Comparison of ENCODE assay signal across 12 mouse cellular contexts in genomic region chr4:155582279-155582905, GRCm38 (mm10). TPM values are rescaled to one million over a fixed set of nuclear protein-coding genes. Genes with fewer than 3 reads are reported as not detected.
DNase-seq lines count a peak whose midpoint lies in the region; ATAC-seq and TF ChIP-seq lines count a peak whose summit lies in the region.
"Had no signal": no experiment of that assay in that cellular context is flagged by ENCODE, and none has a peak within 500 bp of the region (broad histone marks: within the 10 kb centered on the region; RNA-seq: fewer than 3 reads in every experiment).

No protein-coding gene starts in this region.

- H3K27ac ChIP-seq in intestine, embryonic 14.5 days (ENCODE audit: low read depth): no peak overlapping the region
- H3K27ac ChIP-seq in intestine, embryonic 15.5 days: no peak overlapping the region
- peak overlapping the region; percentile 49 for H3K27ac ChIP-seq in stomach, postnatal 0 days (replicated peaks)
- H3K27ac ChIP-seq in forebrain, embryonic 11.5 days (ENCODE audit: low read depth, low read length): no peak overlapping the region
- H3K27ac ChIP-seq in kidney, embryonic 14.5 days (ENCODE audit: low read depth, low read length): no peak overlapping the region
- H3K27ac ChIP-seq: embryonic facial prominence, embryonic 15.5 days; limb, embryonic 12.5 days had no signal

- H3K4me3 ChIP-seq in intestine, embryonic 14.5 days (ENCODE audit: low read depth, low read length): no peak overlapping the region
- no peak overlapping the region for H3K4me3 ChIP-seq in intestine, embryonic 15.5 days (replicated peaks)
- H3K4me3 ChIP-seq in stomach, postnatal 0 days (ENCODE audit: low read depth, low read length): no peak overlapping the region
- H3K4me3 ChIP-seq in forebrain, embryonic 11.5 days (ENCODE audit: low read depth, low read length): no peak overlapping the region
- no peak overlapping the region for H3K4me3 ChIP-seq in kidney, embryonic 14.5 days (ENCODE audit: low read length)
- H3K4me3 ChIP-seq: embryonic facial prominence, embryonic 15.5 days; limb, embryonic 12.5 days had no signal

- no peaks in the 10 kb centered on the region for H3K9me3 ChIP-seq in intestine, embryonic 14.5 days (ENCODE audit: control insufficient read depth, low read length)
- no peaks in the 10 kb centered on the region for H3K9me3 ChIP-seq in intestine, embryonic 15.5 days
- H3K9me3 ChIP-seq in stomach, postnatal 0 days (ENCODE audit: control insufficient read depth, low read length): no peaks in the 10 kb centered on the region
- no peaks in the 10 kb centered on the region for H3K9me3 ChIP-seq in forebrain, embryonic 11.5 days (ENCODE audit: control insufficient read depth, low read length)
- H3K9me3 ChIP-seq in kidney, embryonic 14.5 days (ENCODE audit: control insufficient read depth, low read length): no peaks in the 10 kb centered on the region
- H3K9me3 ChIP-seq: embryonic facial prominence, embryonic 15.5 days; limb, embryonic 12.5 days had no signal

- TF ChIP-seq CTCF in stomach, postnatal 0 days (IDR thresholded peaks at IDR 0.05; ENCODE audit: low read depth): peak; percentile 13; the same call in 1 of the 2 replicates

- H3K4me1 ChIP-seq in intestine, embryonic 14.5 days (replicated peaks; ENCODE audit: control insufficient read depth, insufficient read depth, low read length): no peaks in the 10 kb centered on the region
- H3K4me1 ChIP-seq in intestine, embryonic 15.5 days (replicated peaks): no peaks in the 10 kb centered on the region
- no peaks in the 10 kb centered on the region for H3K4me1 ChIP-seq in stomach, postnatal 0 days (replicated peaks; ENCODE audit: control insufficient read depth, insufficient read depth)
- H3K4me1 ChIP-seq in forebrain, embryonic 11.5 days (replicated peaks; ENCODE audit: control insufficient read depth, insufficient read depth, low read length): no peaks in the 10 kb centered on the region
- H3K4me1 ChIP-seq in kidney, embryonic 14.5 days (ENCODE audit: control insufficient read depth, insufficient read depth, low read length): no peaks in the 10 kb centered on the region
- H3K4me1 ChIP-seq: embryonic facial prominence, embryonic 15.5 days; limb, embryonic 12.5 days had no signal

- no peak overlapping the region for H3K4me2 ChIP-seq in intestine, embryonic 14.5 days (ENCODE audit: low read length)
- H3K4me2 ChIP-seq in intestine, embryonic 15.5 days (replicated peaks): no peak overlapping the region
- H3K4me2 ChIP-seq in stomach, postnatal 0 days (replicated peaks; ENCODE audit: low read depth): no peak overlapping the region
- no peak overlapping the region for H3K4me2 ChIP-seq in forebrain, embryonic 11.5 days (ENCODE audit: low read depth, low read length, severe bottlenecking)
- H3K4me2 ChIP-seq in kidney, embryonic 14.5 days (replicated peaks; ENCODE audit: low read depth, low read length): no peak overlapping the region
- H3K4me2 ChIP-seq: embryonic facial prominence, embryonic 15.5 days; limb, embryonic 12.5 days had no signal

- H3K36me3 ChIP-seq in intestine, embryonic 14.5 days (ENCODE audit: control insufficient read depth, insufficient read depth, low read length): peaks cover 67% of the 10 kb centered on the region
- peaks cover 19% of the 10 kb centered on the region for H3K36me3 ChIP-seq in intestine, embryonic 15.5 days
- peaks cover 29% of the 10 kb centered on the region; the same call in 1 of the 2 replicates for H3K36me3 ChIP-seq in stomach, postnatal 0 days (ENCODE audit: control insufficient read depth, insufficient read depth, low read length)
- peaks cover 5% of the 10 kb centered on the region for H3K36me3 ChIP-seq in forebrain, embryonic 11.5 days (ENCODE audit: control insufficient read depth, insufficient read depth, low read length)
- H3K36me3 ChIP-seq in kidney, embryonic 14.5 days (ENCODE audit: control insufficient read depth, insufficient read depth, low read length): peaks cover 75% of the 10 kb centered on the region

- intact Hi-C loops in left cerebral cortex, postnatal 14 days (cut with DNase I): loop anchor here (5.0 kb wide), 1 partner anchor 215 kb away; no protein-coding TSS in a partner anchor

- no peak for DNase-seq in intestine, embryonic 14.5 days (ENCODE audit: low spot score)
- DNase-seq in adrenal gland, postnatal 10 days: peak; percentile 55
- peak; percentile 73 for DNase-seq in large intestine, adult 2 months (ENCODE audit: low read depth, low spot score)
- DNase-seq in stomach, postnatal 0 days (ENCODE audit: low spot score): peak; percentile 83
- no peak for DNase-seq in forebrain, embryonic 11.5 days (ENCODE audit: low spot score)
- no peak for DNase-seq in left cerebral cortex, postnatal 14 days (ENCODE audit: low spot score in 2 of 2)
- DNase-seq: lung, postnatal 10 days; retina, postnatal 1 day had no signal

- 0 out of 2 replicates have a peak, but pooled peaks have one; percentile 30 for ATAC-seq in intestine, embryonic 14.5 days (replicated peaks; ENCODE audit: low FRiP score, low TSS enrichment, low read depth)
- no peak for ATAC-seq in intestine, embryonic 15.5 days
- peak; percentile 99 for ATAC-seq in stomach, postnatal 0 days (ENCODE audit: low FRiP score, low TSS enrichment)
- no peak for ATAC-seq in forebrain, embryonic 11.5 days (replicated peaks; ENCODE audit: low FRiP score)
- ATAC-seq in kidney, embryonic 14.5 days (ENCODE audit: low FRiP score, low TSS enrichment): no peak

- TF ChIP-seq EP300 in stomach, postnatal 0 days (optimal IDR thresholded peaks at IDR 0.05): no peak

- no peak overlapping the region for H3K9ac ChIP-seq in intestine, embryonic 14.5 days (ENCODE audit: low read length)
- no peak overlapping the region for H3K9ac ChIP-seq in intestine, embryonic 15.5 days
- no peak overlapping the region for H3K9ac ChIP-seq in stomach, postnatal 0 days (ENCODE audit: low read length)
- H3K9ac ChIP-seq in forebrain, embryonic 11.5 days (ENCODE audit: low read length): no peak overlapping the region
- no peak overlapping the region for H3K9ac ChIP-seq in kidney, embryonic 14.5 days (ENCODE audit: low read depth, low read length)
- H3K9ac ChIP-seq: embryonic facial prominence, embryonic 15.5 days; limb, embryonic 12.5 days had no signal

- WGBS in intestine, embryonic 14.5 days: 91% methylated on average over 6 of the region's 6 CpGs
- 89% methylated on average over 6 of the region's 6 CpGs for WGBS in intestine, embryonic 15.5 days
- 45% methylated on average over 6 of the region's 6 CpGs for WGBS in large intestine, adult 2 months
- WGBS in stomach, postnatal 0 days: 78% methylated on average over 6 of the region's 6 CpGs
- 92% methylated on average over 6 of the region's 6 CpGs for WGBS in forebrain, embryonic 11.5 days
- 92% methylated on average over 6 of the region's 6 CpGs for WGBS in kidney, embryonic 14.5 days

- no peaks in the 10 kb centered on the region for H3K27me3 ChIP-seq in intestine, embryonic 14.5 days (replicated peaks; ENCODE audit: control insufficient read depth, insufficient read depth, low read length)
- no peaks in the 10 kb centered on the region for H3K27me3 ChIP-seq in intestine, embryonic 15.5 days (replicated peaks)
- no peaks in the 10 kb centered on the region for H3K27me3 ChIP-seq in stomach, postnatal 0 days (ENCODE audit: control insufficient read depth, insufficient read depth, low read length)
- no peaks in the 10 kb centered on the region for H3K27me3 ChIP-seq in forebrain, embryonic 11.5 days (ENCODE audit: control insufficient read depth, insufficient read depth, low read length)
- no peaks in the 10 kb centered on the region for H3K27me3 ChIP-seq in kidney, embryonic 14.5 days (ENCODE audit: control insufficient read depth, insufficient read depth, low read length)
- H3K27me3 ChIP-seq: embryonic facial prominence, embryonic 15.5 days; limb, embryonic 12.5 days had no signal

RNA-seq across cellular contexts. Expression of gene Slc35e2, which starts 18.8 kb away (rescaled TPM):
- polyA plus RNA-seq in intestine, embryonic 14.5 days (2014; fragmentation: Nextera tagmentation; extraction: Ambion mirVana): 8.5 and 9.5 TPM in 2 replicates
- 7.0 and 7.2 TPM in 2 replicates for polyA plus RNA-seq in intestine, embryonic 15.5 days (2015; fragmentation: Nextera tagmentation; extraction: Ambion mirVana)
- total RNA-seq in adrenal gland, postnatal 10 days (2021): 10 to 100 TPM; 25.2 to 26.7 TPM
- 11.4 and 23.7 TPM in 2 replicates for polyA plus RNA-seq in large intestine, adult 2 months (2012; rRNA removed)
- 3.2 and 3.8 TPM in 2 replicates for polyA plus RNA-seq in stomach, postnatal 0 days (2015; fragmentation: Nextera tagmentation; extraction: Ambion mirVana)
- 16.0 and 16.5 TPM in 2 replicates for polyA plus RNA-seq in forebrain, embryonic 11.5 days (2014; fragmentation: Nextera tagmentation; extraction: Ambion mirVana)
- 7.7 and 10.3 TPM in 2 replicates for polyA plus RNA-seq in kidney, embryonic 14.5 days (2014; fragmentation: Nextera tagmentation; extraction: Ambion mirVana)
- total RNA-seq in left cerebral cortex, postnatal 14 days (2021): 10 to 100 TPM; 48.8 to 53.1 TPM

RNA-seq across cellular contexts. Expression of gene Nadk, which starts 20.2 kb away (rescaled TPM):
- 93.6 and 99.6 TPM in 2 replicates for polyA plus RNA-seq in intestine, embryonic 14.5 days (2014; fragmentation: Nextera tagmentation; extraction: Ambion mirVana)
- 91.6 and 93.4 TPM in 2 replicates for polyA plus RNA-seq in intestine, embryonic 15.5 days (2015; fragmentation: Nextera tagmentation; extraction: Ambion mirVana)
- total RNA-seq in adrenal gland, postnatal 10 days (2021): 100 to 1,000 TPM; 181 to 185 TPM
- polyA plus RNA-seq in large intestine, adult 2 months (2012; rRNA removed): 142 and 164 TPM in 2 replicates
- 75.2 and 78.4 TPM in 2 replicates for polyA plus RNA-seq in stomach, postnatal 0 days (2015; fragmentation: Nextera tagmentation; extraction: Ambion mirVana)
- polyA plus RNA-seq in forebrain, embryonic 11.5 days (2014; fragmentation: Nextera tagmentation; extraction: Ambion mirVana): 110 and 116 TPM in 2 replicates
- 58.7 and 99.9 TPM in 2 replicates for polyA plus RNA-seq in kidney, embryonic 14.5 days (2014; fragmentation: Nextera tagmentation; extraction: Ambion mirVana)
- 10 to 100 TPM; 62.2 to 62.5 TPM for total RNA-seq in left cerebral cortex, postnatal 14 days (2021)

RNA-seq across cellular contexts. Expression of gene Cdk11b, which starts 42.3 kb away (rescaled TPM):
- 48.7 and 52.6 TPM in 2 replicates for polyA plus RNA-seq in intestine, embryonic 14.5 days (2014; fragmentation: Nextera tagmentation; extraction: Ambion mirVana)
- 50.2 and 53.9 TPM in 2 replicates for polyA plus RNA-seq in intestine, embryonic 15.5 days (2015; fragmentation: Nextera tagmentation; extraction: Ambion mirVana)
- total RNA-seq in adrenal gland, postnatal 10 days (2021): 10 to 100 TPM; 34.6 to 38.3 TPM
- polyA plus RNA-seq in large intestine, adult 2 months (2012; rRNA removed): 43.3 and 43.8 TPM in 2 replicates
- 39.5 and 46.9 TPM in 2 replicates for polyA plus RNA-seq in stomach, postnatal 0 days (2015; fragmentation: Nextera tagmentation; extraction: Ambion mirVana)
- 83.8 and 84.0 TPM in 2 replicates for polyA plus RNA-seq in forebrain, embryonic 11.5 days (2014; fragmentation: Nextera tagmentation; extraction: Ambion mirVana)
- polyA plus RNA-seq in kidney, embryonic 14.5 days (2014; fragmentation: Nextera tagmentation; extraction: Ambion mirVana): 51.9 and 57.0 TPM in 2 replicates
- 10 to 100 TPM; 45.4 to 47.0 TPM for total RNA-seq in left cerebral cortex, postnatal 14 days (2021)

Comparison
In these comparisons a context has a peak if more than half of its experiments do, and no peak if none do; other contexts are left out.
1. ATAC-seq: peak in intestine, embryonic 14.5 days (single experiment) and stomach, postnatal 0 days (single experiment); none in intestine, embryonic 15.5 days (single experiment), forebrain, embryonic 11.5 days (single experiment) and kidney, embryonic 14.5 days (single experiment).
2. DNase-seq: peak in adrenal gland, postnatal 10 days (single experiment), large intestine, adult 2 months (single experiment) and stomach, postnatal 0 days (single experiment); none in intestine, embryonic 14.5 days (single experiment), forebrain, embryonic 11.5 days (single experiment) and left cerebral cortex, postnatal 14 days (0 of 2).